10 mouse cellular contexts compared by ENCODE assay signal in the genomic region with DNA sequence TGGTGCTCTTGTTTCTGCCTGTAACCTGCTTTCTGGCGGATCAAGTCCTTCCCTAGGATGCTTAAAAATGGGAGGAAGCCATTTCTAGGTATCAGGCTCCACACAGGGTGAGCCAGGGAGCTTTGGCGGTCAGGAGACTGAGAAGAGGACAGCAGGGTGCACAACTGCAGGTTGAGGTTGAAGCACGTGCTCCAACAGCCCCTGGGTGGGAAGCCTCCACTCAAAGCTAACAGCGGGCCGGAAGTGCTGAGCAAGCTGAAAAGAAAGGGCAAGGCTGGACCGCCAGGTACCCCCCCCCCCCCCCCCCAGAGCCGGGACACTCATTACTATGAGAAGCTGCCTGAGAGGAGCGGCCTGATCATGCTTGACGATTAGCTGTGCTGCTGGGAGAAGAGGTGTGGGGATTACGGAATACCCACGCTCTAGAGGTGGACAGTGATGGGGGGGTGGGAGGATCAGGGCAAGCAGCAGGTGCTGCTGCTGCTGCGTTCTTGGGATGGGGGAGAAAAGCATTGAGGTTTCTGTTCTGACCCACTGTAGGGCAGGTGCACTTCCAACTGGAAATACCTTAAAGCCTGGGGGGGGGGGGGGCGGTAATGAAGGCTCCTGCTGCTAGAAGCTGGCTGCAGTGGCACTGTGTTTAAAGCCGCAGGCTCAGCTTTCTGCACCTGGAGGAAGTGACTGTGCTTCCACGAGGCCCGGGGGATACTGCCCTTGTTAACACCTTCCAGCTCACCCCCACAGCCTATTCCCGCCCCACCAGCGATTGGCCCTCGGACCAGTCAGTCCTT. TPM values are rescaled to one million over a fixed set of nuclear protein-coding genes. Genes with fewer than 3 reads are reported as not detected.
A peak's percentile ranks its signal among the peaks of the same experiment; 100 is the strongest.
DNase-seq lines count a peak whose midpoint lies in the region; ATAC-seq and TF ChIP-seq lines count a peak whose summit lies in the region.
"Had no signal": no experiment of that assay in that cellular context is flagged by ENCODE, and none has a peak within 500 bp of the region (broad histone marks: within the 10 kb centered on the region; RNA-seq: fewer than 3 reads in every experiment).

No protein-coding gene starts in this region.

- TF ChIP-seq EP300 in heart, postnatal 0 days (IDR thresholded peaks at IDR 0.05; ENCODE audit: low read depth) = no peak
- TF ChIP-seq EP300 in stomach, postnatal 0 days (optimal IDR thresholded peaks at IDR 0.05) = no peak

- no peaks in the 10 kb centered on the region for H3K36me3 ChIP-seq in heart, postnatal 0 days (replicated peaks; ENCODE audit: control insufficient read depth, insufficient read depth, low read length)
- no peaks in the 10 kb centered on the region for H3K36me3 ChIP-seq in embryonic facial prominence, embryonic 14.5 days (ENCODE audit: control insufficient read depth, insufficient read depth, low read length)
- no peaks in the 10 kb centered on the region for H3K36me3 ChIP-seq in limb, embryonic 15.5 days
- no peaks in the 10 kb centered on the region for H3K36me3 ChIP-seq in stomach, postnatal 0 days (ENCODE audit: control insufficient read depth, insufficient read depth, low read length)

- no peak for TF ChIP-seq CTCF in heart, postnatal 0 days (IDR thresholded peaks at IDR 0.05; ENCODE audit: low read depth)
- no peak for TF ChIP-seq CTCF in stomach, postnatal 0 days (IDR thresholded peaks at IDR 0.05; ENCODE audit: low read depth)

- no peak overlapping the region; the same call in 1 of the 2 replicates for H3K27ac ChIP-seq in heart, postnatal 0 days (ENCODE audit: low read depth)
- H3K27ac ChIP-seq in embryonic facial prominence, embryonic 14.5 days (replicated peaks; ENCODE audit: low read depth, low read length) = no peak overlapping the region
- H3K27ac ChIP-seq in limb, embryonic 15.5 days = no peak overlapping the region
- H3K27ac ChIP-seq in stomach, postnatal 0 days (replicated peaks) = no peak overlapping the region

- H3K4me3 ChIP-seq in heart, postnatal 0 days (ENCODE audit: low read depth, low read length) = no peak overlapping the region; the same call in 1 of the 2 replicates
- H3K4me3 ChIP-seq in embryonic facial prominence, embryonic 14.5 days (ENCODE audit: low read depth, low read length) = no peak overlapping the region
- no peak overlapping the region for H3K4me3 ChIP-seq in limb, embryonic 15.5 days
- no peak overlapping the region for H3K4me3 ChIP-seq in stomach, postnatal 0 days (ENCODE audit: low read depth, low read length)

- H3K4me2 ChIP-seq in heart, postnatal 0 days (ENCODE audit: low read depth, low read length) = peak overlapping the region; percentile 44
- H3K4me2 ChIP-seq in embryonic facial prominence, embryonic 14.5 days (ENCODE audit: low read depth, low read length) = peak overlapping the region; percentile 18; the same call in 1 of the 2 replicates
- H3K4me2 ChIP-seq in limb, embryonic 15.5 days = peak overlapping the region; percentile 14; the same call in 1 of the 2 replicates
- 0 out of 2 replicates have a peak overlapping the region, but pooled peaks have one; percentile 8 for H3K4me2 ChIP-seq in stomach, postnatal 0 days (replicated peaks; ENCODE audit: low read depth)

- 20% methylated on average over 18 of the region's 19 CpGs for WGBS in heart, postnatal 0 days
- WGBS in embryonic facial prominence, embryonic 14.5 days = 23% methylated on average over 17 of the region's 19 CpGs
- WGBS in limb, embryonic 15.5 days = 10% methylated on average over 19 of the region's 19 CpGs
- WGBS in stomach, postnatal 0 days = 26% methylated on average over 18 of the region's 19 CpGs

- 0 out of 2 replicates have a peak, but pooled peaks cover 6% of the 10 kb centered on the region for H3K4me1 ChIP-seq in heart, postnatal 0 days (ENCODE audit: control insufficient read depth, insufficient read depth)
- peaks cover 6% of the 10 kb centered on the region for H3K4me1 ChIP-seq in embryonic facial prominence, embryonic 14.5 days (ENCODE audit: control insufficient read depth, insufficient read depth, low read length)
- H3K4me1 ChIP-seq in limb, embryonic 15.5 days = peaks cover 17% of the 10 kb centered on the region
- H3K4me1 ChIP-seq in stomach, postnatal 0 days (replicated peaks; ENCODE audit: control insufficient read depth, insufficient read depth) = no peaks in the 10 kb centered on the region

- no peak overlapping the region for H3K9ac ChIP-seq in heart, postnatal 0 days (replicated peaks; ENCODE audit: low read depth, low read length)
- no peak overlapping the region for H3K9ac ChIP-seq in embryonic facial prominence, embryonic 14.5 days (ENCODE audit: low read depth, low read length)
- no peak overlapping the region for H3K9ac ChIP-seq in limb, embryonic 15.5 days
- no peak overlapping the region for H3K9ac ChIP-seq in stomach, postnatal 0 days (ENCODE audit: low read length)

- H3K27me3 ChIP-seq in heart, postnatal 0 days (ENCODE audit: control insufficient read depth, insufficient read depth, low read length) = no peaks in the 10 kb centered on the region
- no peaks in the 10 kb centered on the region for H3K27me3 ChIP-seq in embryonic facial prominence, embryonic 14.5 days (replicated peaks; ENCODE audit: control insufficient read depth, insufficient read depth, low read length)
- peaks cover 3% of the 10 kb centered on the region; the same call in 1 of the 2 replicates for H3K27me3 ChIP-seq in limb, embryonic 15.5 days
- H3K27me3 ChIP-seq in stomach, postnatal 0 days (ENCODE audit: control insufficient read depth, insufficient read depth, low read length) = no peaks in the 10 kb centered on the region
- H3K27me3 ChIP-seq: Patski had no signal

- ATAC-seq in heart, postnatal 0 days (ENCODE audit: insufficient read depth, low read depth) = no peak
- peak; percentile 65; the same call in 1 of the 2 replicates for ATAC-seq in embryonic facial prominence, embryonic 14.5 days (ENCODE audit: low read depth)
- no peak; the same call in 1 of the 2 replicates for ATAC-seq in limb, embryonic 15.5 days (ENCODE audit: insufficient number of reproducible peaks, low FRiP score, low TSS enrichment, low read depth)
- ATAC-seq in stomach, postnatal 0 days (ENCODE audit: low FRiP score, low TSS enrichment) = no peak
- ATAC-seq: Patski had no signal

- H3K9me3 ChIP-seq in heart, postnatal 0 days (replicated peaks; ENCODE audit: control insufficient read depth, low read length) = no peaks in the 10 kb centered on the region
- no peaks in the 10 kb centered on the region for H3K9me3 ChIP-seq in embryonic facial prominence, embryonic 14.5 days (ENCODE audit: control insufficient read depth, low read length)
- no peaks in the 10 kb centered on the region for H3K9me3 ChIP-seq in limb, embryonic 15.5 days
- H3K9me3 ChIP-seq in stomach, postnatal 0 days (ENCODE audit: control insufficient read depth, low read length) = no peaks in the 10 kb centered on the region

- no peak for DNase-seq in heart, postnatal 0 days (ENCODE audit: low spot score)
- no peak for DNase-seq in heart, postnatal 36 days
- peak; percentile 31 for DNase-seq in embryonic facial prominence, embryonic 14.5 days (ENCODE audit: low spot score)
- DNase-seq in stomach, postnatal 0 days (ENCODE audit: low spot score) = no peak
- DNase-seq in layer of hippocampus, adult 11-12 months (ENCODE audit: low spot score) = no peak
- no peak for DNase-seq in cerebellum, postnatal 25 days
- no peak for DNase-seq in adrenal gland, postnatal 36 days
- DNase-seq: kidney, adult 8-10 months had no signal

- intact Hi-C loops in heart, postnatal 36 days (cut with DNase I) = no loop called here

RNA-seq across cellular contexts. Expression of a gene that starts 4.7 kb away (rescaled TPM):
- not detected in 2 replicates for total RNA-seq in heart, postnatal 0 days (2014; rRNA removed; ENCODE audit: low replicate concordance)
- not detected in 2 replicates for polyA plus RNA-seq in heart, postnatal 0 days (2015; fragmentation: Nextera tagmentation; extraction: Ambion mirVana)
- not detected for total RNA-seq in heart, postnatal 36 days (2021)
- polyA plus RNA-seq in embryonic facial prominence, embryonic 14.5 days (2014; fragmentation: Nextera tagmentation; extraction: Ambion mirVana) = not detected in 2 replicates
- polyA plus RNA-seq in limb, embryonic 15.5 days (2015; fragmentation: Nextera tagmentation; extraction: Ambion mirVana) = not detected in 2 replicates
- polyA plus RNA-seq in stomach, postnatal 0 days (2015; fragmentation: Nextera tagmentation; extraction: Ambion mirVana) = not detected in 2 replicates
- total RNA-seq in adrenal gland, postnatal 36 days (2021) = not detected
- polyA plus RNA-seq: Patski had no signal

RNA-seq across cellular contexts. Expression of a gene that starts 25.2 kb away (rescaled TPM):
- total RNA-seq in heart, postnatal 0 days (2014; rRNA removed; ENCODE audit: low replicate concordance) = 15.5 and 20.2 TPM in 2 replicates
- polyA plus RNA-seq in heart, postnatal 0 days (2015; fragmentation: Nextera tagmentation; extraction: Ambion mirVana) = 13.3 and 14.9 TPM in 2 replicates
- total RNA-seq in heart, postnatal 36 days (2021) = 10 to 100 TPM; 10.9 to 11.2 TPM
- polyA plus RNA-seq in embryonic facial prominence, embryonic 14.5 days (2014; fragmentation: Nextera tagmentation; extraction: Ambion mirVana) = 25.5 and 33.5 TPM in 2 replicates
- 37.8 and 38.5 TPM in 2 replicates for polyA plus RNA-seq in limb, embryonic 15.5 days (2015; fragmentation: Nextera tagmentation; extraction: Ambion mirVana)
- polyA plus RNA-seq in stomach, postnatal 0 days (2015; fragmentation: Nextera tagmentation; extraction: Ambion mirVana) = 14.9 and 15.0 TPM in 2 replicates
- total RNA-seq in adrenal gland, postnatal 36 days (2021) = 10 to 100 TPM; 23.1 to 24.2 TPM

RNA-seq across cellular contexts. Expression of a gene that starts 27.2 kb away (rescaled TPM):
- 22.5 and 50.4 TPM in 2 replicates for total RNA-seq in heart, postnatal 0 days (2014; rRNA removed; ENCODE audit: low replicate concordance)
- 10.7 and 10.9 TPM in 2 replicates for polyA plus RNA-seq in heart, postnatal 0 days (2015; fragmentation: Nextera tagmentation; extraction: Ambion mirVana)
- total RNA-seq in heart, postnatal 36 days (2021) = 10 to 100 TPM; 39.6 to 41.2 TPM
- polyA plus RNA-seq in embryonic facial prominence, embryonic 14.5 days (2014; fragmentation: Nextera tagmentation; extraction: Ambion mirVana) = 26.3 and 30.4 TPM in 2 replicates
- polyA plus RNA-seq in limb, embryonic 15.5 days (2015; fragmentation: Nextera tagmentation; extraction: Ambion mirVana) = 14.2 and 16.3 TPM in 2 replicates
- polyA plus RNA-seq in stomach, postnatal 0 days (2015; fragmentation: Nextera tagmentation; extraction: Ambion mirVana) = 7.4 and 8.4 TPM in 2 replicates
- total RNA-seq in adrenal gland, postnatal 36 days (2021) = 10 to 100 TPM; 50.9 to 51.9 TPM
